ENCODE assay signal across 8 mouse cellular contexts in the genomic region with DNA sequence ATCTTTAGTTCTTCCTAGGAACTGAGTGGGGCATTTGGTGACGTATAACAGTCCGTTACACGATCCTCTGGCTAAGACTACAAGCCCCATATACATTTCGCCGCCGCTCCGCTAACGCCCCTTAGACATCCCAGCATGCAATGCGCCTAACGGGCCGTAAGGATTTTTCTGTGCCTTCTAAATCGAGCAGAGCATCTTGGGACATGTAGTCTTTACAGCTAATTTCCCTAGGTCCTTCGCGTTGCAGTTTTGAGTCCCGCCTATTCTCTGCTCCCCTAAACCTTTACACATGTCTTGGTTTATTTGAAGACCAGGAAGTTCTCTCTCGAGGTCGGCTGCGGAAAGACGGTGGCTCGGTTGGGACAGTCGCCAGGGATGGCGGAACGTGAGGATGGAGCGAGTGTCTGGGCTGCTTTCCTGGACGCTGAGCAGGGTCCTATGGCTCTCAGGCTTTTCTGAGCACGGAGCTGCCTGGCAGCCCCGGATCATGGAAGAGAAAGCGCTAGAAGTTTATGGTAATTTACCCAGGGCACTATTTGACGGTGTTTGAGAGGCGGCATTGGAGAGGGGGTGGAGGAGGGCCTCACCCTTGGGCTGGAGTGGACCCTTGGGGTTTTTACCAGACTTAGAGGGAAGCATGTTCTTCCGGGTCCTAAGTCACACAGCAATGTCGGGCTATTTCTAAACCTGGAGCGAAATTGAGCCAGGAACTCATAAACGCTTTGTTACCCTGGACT. TPM values are rescaled to one million over a fixed set of nuclear protein-coding genes. Genes with fewer than 3 reads are reported as not detected.
DNase-seq lines count a peak whose midpoint lies in the region; ATAC-seq and TF ChIP-seq lines count a peak whose summit lies in the region.

A gene (minus strand): TSS at position 132 of the 737 bp plus-strand sequence.
A gene (plus strand): TSS at position 156 of the 737 bp plus-strand sequence.

- peaks cover 7% of the 10 kb centered on the region for H3K36me3 ChIP-seq in embryonic facial prominence, embryonic 13.5 days
- H3K36me3 ChIP-seq in kidney, adult 2 months (ENCODE audit: control insufficient read depth, insufficient read depth, low read length) = no peaks in the 10 kb centered on the region
- peaks cover 7% of the 10 kb centered on the region; the same call in 1 of the 2 replicates for H3K36me3 ChIP-seq in limb, embryonic 12.5 days
- H3K36me3 ChIP-seq in midbrain, embryonic 15.5 days (replicated peaks) = no peaks in the 10 kb centered on the region; the same call in 1 of the 2 replicates
- H3K36me3 ChIP-seq in spleen, adult 2 months (ENCODE audit: control insufficient read depth, insufficient read depth, low read length) = no peaks in the 10 kb centered on the region

- peak; percentile 14 for TF ChIP-seq POLR2A in kidney, adult 2 months (IDR thresholded peaks at IDR 0.05; ENCODE audit: low read depth, low read length)
- peak; percentile 19; the same call in 1 of the 2 replicates for TF ChIP-seq POLR2A in spleen, adult 2 months (IDR thresholded peaks at IDR 0.05; ENCODE audit: low read depth, low read length)

- H3K9ac ChIP-seq in embryonic facial prominence, embryonic 13.5 days = peak within 1 kb of the TSS; percentile 81
- peak within 1 kb of the TSS; percentile 64 for H3K9ac ChIP-seq in limb, embryonic 12.5 days (replicated peaks)
- H3K9ac ChIP-seq in midbrain, embryonic 15.5 days = peak within 1 kb of the TSS; percentile 76

- peak within 1 kb of the TSS; percentile 83 for H3K4me2 ChIP-seq in embryonic facial prominence, embryonic 13.5 days
- H3K4me2 ChIP-seq in limb, embryonic 12.5 days = peak within 1 kb of the TSS; percentile 60
- peak within 1 kb of the TSS; percentile 72 for H3K4me2 ChIP-seq in midbrain, embryonic 15.5 days

- WGBS in embryonic facial prominence, embryonic 13.5 days = 1% methylated on average over 34 of the region's 34 CpGs
- under 1% methylated on average over 34 of the region's 34 CpGs for whole genome bisulfite sequencing in kidney, adult 2 months
- 1% methylated on average over 34 of the region's 34 CpGs for WGBS in limb, embryonic 12.5 days
- 2% methylated on average over 34 of the region's 34 CpGs for WGBS in midbrain, embryonic 15.5 days
- WGBS in spleen, adult 2 months = under 1% methylated on average over 34 of the region's 34 CpGs

- no peaks in the 10 kb centered on the region for H3K9me3 ChIP-seq in embryonic facial prominence, embryonic 13.5 days
- no peaks in the 10 kb centered on the region for H3K9me3 ChIP-seq in limb, embryonic 12.5 days
- H3K9me3 ChIP-seq in midbrain, embryonic 15.5 days = no peaks in the 10 kb centered on the region

- peaks cover 22% of the 10 kb centered on the region for H3K4me1 ChIP-seq in embryonic facial prominence, embryonic 13.5 days
- peaks cover 12% of the 10 kb centered on the region; the same call in 1 of the 2 replicates for H3K4me1 ChIP-seq in kidney, adult 2 months (ENCODE audit: control insufficient read depth, insufficient read depth, low read length)
- H3K4me1 ChIP-seq in limb, embryonic 12.5 days (replicated peaks) = peaks cover 36% of the 10 kb centered on the region
- peaks cover 42% of the 10 kb centered on the region for H3K4me1 ChIP-seq in midbrain, embryonic 15.5 days
- peaks cover 3% of the 10 kb centered on the region; the same call in 1 of the 2 replicates for H3K4me1 ChIP-seq in spleen, adult 2 months (ENCODE audit: control insufficient read depth, insufficient read depth, insufficient read length)

- peak; percentile 91 for DNase-seq in 3134 (ENCODE audit: extremely low read depth, insufficient read length, low spot score)
- peak; percentile 93 to 94 for DNase-seq in adrenal gland, postnatal 36 days
- DNase-seq in heart, adult 18-20 months = peak; percentile 97
- peak; percentile 98 for DNase-seq in kidney, adult 2 months
- DNase-seq in spleen, adult 2 months (ENCODE audit: low read depth in 1 of 2, low spot score in 2 of 2) = peak; percentile 95 to 97

- ATAC-seq in embryonic facial prominence, embryonic 13.5 days (ENCODE audit: insufficient number of reproducible peaks, insufficient read depth, low FRiP score, low TSS enrichment, low read depth) = peak; percentile 73
- ATAC-seq in limb, embryonic 12.5 days (ENCODE audit: insufficient number of reproducible peaks, insufficient read depth, low FRiP score, low TSS enrichment, low read depth) = peak; percentile 80
- peak; percentile 73 for ATAC-seq in midbrain, embryonic 15.5 days (replicated peaks)

- no peaks in the 10 kb centered on the region for H3K27me3 ChIP-seq in embryonic facial prominence, embryonic 13.5 days
- H3K27me3 ChIP-seq in kidney, adult 2 months (replicated peaks; ENCODE audit: control insufficient read depth, insufficient read depth, low read length) = no peaks in the 10 kb centered on the region; the same call in 1 of the 2 replicates
- H3K27me3 ChIP-seq in limb, embryonic 12.5 days = no peaks in the 10 kb centered on the region
- H3K27me3 ChIP-seq in midbrain, embryonic 15.5 days (replicated peaks) = no peaks in the 10 kb centered on the region
- H3K27me3 ChIP-seq in spleen, adult 2 months (ENCODE audit: control insufficient read depth, insufficient read depth, low read length) = no peaks in the 10 kb centered on the region

- H3K4me3 ChIP-seq in embryonic facial prominence, embryonic 13.5 days = peak within 1 kb of the TSS; percentile 69
- H3K4me3 ChIP-seq in kidney, adult 2 months (ENCODE audit: insufficient read depth, low read depth, low read length) = peak within 1 kb of the TSS; percentile 79
- peak within 1 kb of the TSS; percentile 57 for H3K4me3 ChIP-seq in limb, embryonic 12.5 days (replicated peaks)
- peak within 1 kb of the TSS; percentile 66 for H3K4me3 ChIP-seq in midbrain, embryonic 15.5 days
- peak within 1 kb of the TSS; percentile 71 for H3K4me3 ChIP-seq in spleen, adult 2 months (ENCODE audit: extremely low read depth, insufficient read depth, insufficient read length)

- TF ChIP-seq CTCF in kidney, adult 2 months (conservative IDR thresholded peaks at IDR 0.05; ENCODE audit: insufficient read depth, insufficient read length, low read depth, low read length) = no peak
- TF ChIP-seq CTCF in spleen, adult 2 months (IDR thresholded peaks at IDR 0.05; ENCODE audit: extremely low read depth, insufficient read depth, insufficient read length, insufficient replicate concordance) = no peak

- peak within 1 kb of the TSS; percentile 88 for H3K27ac ChIP-seq in embryonic facial prominence, embryonic 13.5 days
- H3K27ac ChIP-seq in kidney, adult 2 months (ENCODE audit: insufficient read depth, low read depth, low read length) = peak within 1 kb of the TSS; percentile 70
- peak within 1 kb of the TSS; percentile 84 for H3K27ac ChIP-seq in limb, embryonic 12.5 days
- H3K27ac ChIP-seq in midbrain, embryonic 15.5 days = peak within 1 kb of the TSS; percentile 86
- H3K27ac ChIP-seq in spleen, adult 2 months (ENCODE audit: insufficient read depth, low read length) = peak within 1 kb of the TSS; percentile 75

RNA-seq across cellular contexts. Expression of the first gene that starts in this region (rescaled TPM):
- total RNA-seq in adrenal gland, postnatal 36 days (2021) = 100 to 1,000 TPM; 118 to 119 TPM
- 119 and 131 TPM in 2 replicates for polyA plus RNA-seq in embryonic facial prominence, embryonic 13.5 days (2015; fragmentation: Nextera tagmentation; extraction: Ambion mirVana)
- 10 to 100 TPM; 27.3 to 27.8 TPM for total RNA-seq in heart, adult 18-20 months (2021)
- polyA plus RNA-seq in kidney, adult 2 months (2012; rRNA removed) = 74.3 and 76.7 TPM in 2 replicates
- polyA plus RNA-seq in limb, embryonic 12.5 days (2016; fragmentation: Nextera tagmentation; extraction: Ambion mirVana) = 126 and 128 TPM in 2 replicates
- polyA plus RNA-seq in midbrain, embryonic 15.5 days (2015; fragmentation: Nextera tagmentation; extraction: Ambion mirVana) = 75.5 and 76.6 TPM in 2 replicates
- 33.2 and 33.6 TPM in 2 replicates for polyA plus RNA-seq in spleen, adult 2 months (2012; rRNA removed)

RNA-seq across cellular contexts. Expression of the second gene that starts in this region (rescaled TPM):
- total RNA-seq in adrenal gland, postnatal 36 days (2021) = 10 to 100 TPM; 69.2 to 89.1 TPM
- 177 and 184 TPM in 2 replicates for polyA plus RNA-seq in embryonic facial prominence, embryonic 13.5 days (2015; fragmentation: Nextera tagmentation; extraction: Ambion mirVana)
- total RNA-seq in heart, adult 18-20 months (2021) = 10 to 100 TPM; 68.7 to 71.3 TPM
- 23.3 and 39.9 TPM in 2 replicates for polyA plus RNA-seq in kidney, adult 2 months (2012; rRNA removed)
- polyA plus RNA-seq in limb, embryonic 12.5 days (2016; fragmentation: Nextera tagmentation; extraction: Ambion mirVana) = 172 and 176 TPM in 2 replicates
- 59.2 and 59.7 TPM in 2 replicates for polyA plus RNA-seq in midbrain, embryonic 15.5 days (2015; fragmentation: Nextera tagmentation; extraction: Ambion mirVana)
- polyA plus RNA-seq in spleen, adult 2 months (2012; rRNA removed) = 6.9 and 7.4 TPM in 2 replicates

Comparison
In these comparisons a context has a peak if more than half of its experiments do, and no peak if none do; other contexts are left out.
1. Peak in every context shown above with its lines: DNase-seq, ATAC-seq, H3K4me3 ChIP-seq and H3K27ac ChIP-seq.
2. RNA of the first gene that starts in this region (total RNA-seq): 118 to 119 TPM in adrenal gland, postnatal 36 days; 27.3 to 27.8 TPM in heart, adult 18-20 months; every median in the first group is over 4 times any median in the second.